Mouse (Mus musculus) midbrain, embryonic 14.5 days (tissue): ENCODE measurements around the gene Nudcd3. TPM values are rescaled to one million over a fixed set of nuclear protein-coding genes. Genes with fewer than 3 reads are reported as not detected.

Source experiments
- ATAC-seq: fragments of 200-750 bp; cut with Nextera tagmentation; 2 replicates; pipeline ENCODE4 v1.8.0; 2017; ENCODE audit warnings: moderate number of reproducible peaks, moderate library complexity; ENCODE audit not compliant: low FRiP score, low TSS enrichment
- DNase-seq: peaks from one replicate; pipeline ENCODE4 v3.0.0-alpha.2; 2015
- H3K27ac ChIP-seq: fragments of 300-500 bp; sonication (generic); replicated peaks from 2 replicates; pipeline ENCODE4 v1.5.1; 2014; ENCODE audit warnings: mild to moderate bottlenecking, low read depth, low read length, moderate library complexity
- H3K27me3 ChIP-seq: fragments of 300-500 bp; sonication (generic); 2 replicates; pipeline ENCODE4 v1.6.1; 2014; ENCODE audit warnings: low read length, control low read depth, mixed read lengths; ENCODE audit not compliant: control insufficient read depth, insufficient read depth
- H3K36me3 ChIP-seq: fragments of 300-500 bp; sonication (generic); 2 replicates; pipeline ENCODE4 v1.6.1; 2014; ENCODE audit warnings: low read length, control low read depth; ENCODE audit not compliant: control insufficient read depth, insufficient read depth
- H3K4me1 ChIP-seq: fragments of 300-500 bp; sonication (generic); 2 replicates; pipeline ENCODE4 v1.6.1; 2014; ENCODE audit warnings: mild to moderate bottlenecking, antibody characterized with exemption, low read length, control low read depth; ENCODE audit not compliant: control insufficient read depth, insufficient read depth
- H3K4me2 ChIP-seq: fragments of 300-500 bp; sonication (generic); 2 replicates; pipeline ENCODE4 v1.6.1; 2014; ENCODE audit warnings: mild to moderate bottlenecking, low read length, moderate library complexity
- H3K4me3 ChIP-seq: fragments of 300-500 bp; sonication (generic); replicated peaks from 2 replicates; pipeline ENCODE4 v1.5.1; 2014; ENCODE audit warnings: low read depth, low read length
- H3K9ac ChIP-seq: fragments of 300-500 bp; sonication (generic); replicated peaks from 2 replicates; pipeline ENCODE4 v1.6.1; 2014; ENCODE audit warnings: mild to moderate bottlenecking, low read length, moderate library complexity
- H3K9me3 ChIP-seq: fragments of 300-500 bp; sonication (generic); 2 replicates; pipeline ENCODE4 v1.6.1; 2016; ENCODE audit warnings: low read length, control low read depth, mixed read lengths; ENCODE audit not compliant: control insufficient read depth
- WGBS: fragments of 180-500 bp; shearing (Covaris S2); extraction: QIAGEN DNeasy Blood & Tissue Kit; methylation state at CpG from one replicate; pipeline ENCODE4 v1.1.7; 2014; 5-methylcytosine and 5-hydroxymethylcytosine counted together
- polyA plus RNA-seq: library from polyadenylated mRNA; unstranded; fragments of >200 nt; fragmentation: Nextera tagmentation; extraction: Ambion mirVana; gene quantifications from 2 replicates; pipeline ENCODE4 v1.2.1, GENCODE M21; 2014

Gene Nudcd3
- polyA plus RNA-seq, 1 experiment from 2014 or later = 57.8 TPM

GRCm38 (mm10) chr11:6123605-6124120, 76.6 kb downstream of the Nudcd3 start:
- Histone ChIP-seq H3K27me3 (no peaks in the 10 kb centered on the region), H3K4me1 (no peaks in the 10 kb centered on the region), H3K9ac (no peak overlapping the region), H3K36me3 (peaks cover 26% of the 10 kb centered on the region), H3K9me3 (no peaks in the 10 kb centered on the region), H3K4me3 (no peak overlapping the region), H3K4me2 (no peak overlapping the region), H3K27ac (no peak overlapping the region)
- WGBS = 95% methylated on average over 1 of the region's 1 CpGs
- no peak for DNase-seq
- no peak for ATAC-seq

- ATAC-seq (no peak), DNase-seq (no peak)
- no peak overlapping the region for H3K4me2 ChIP-seq
- no peak overlapping the region for H3K27ac ChIP-seq
- no peak overlapping the region for H3K4me3 ChIP-seq
- peaks cover 32% of the 10 kb centered on the region for H3K36me3 ChIP-seq
- H3K9me3 ChIP-seq = no peaks in the 10 kb centered on the region
- WGBS = 97% methylated on average over 5 of the region's 5 CpGs
- H3K4me1 ChIP-seq = no peaks in the 10 kb centered on the region
- no peak overlapping the region for H3K9ac ChIP-seq
- H3K27me3 ChIP-seq = no peaks in the 10 kb centered on the region
These were observed 77.6 kb downstream of the Nudcd3 start for GRCm38 (mm10) chr11:6122631-6123030.

GRCm38 (mm10) chr11:6120596-6120995, 79.6 kb downstream of the Nudcd3 start:
- H3K9ac ChIP-seq = no peak overlapping the region

GRCm38 (mm10) chr11:6120001-6120400, 80.2 kb downstream of the Nudcd3 start:
- H3K27ac ChIP-seq = no peak overlapping the region
- 95% methylated on average over 6 of the region's 6 CpGs for WGBS
- no peaks in the 10 kb centered on the region for H3K4me1 ChIP-seq
- H3K9ac ChIP-seq = no peak overlapping the region
- no peak overlapping the region for H3K4me3 ChIP-seq
- H3K36me3 ChIP-seq = peaks cover 29% of the 10 kb centered on the region
- H3K9me3 ChIP-seq = no peaks in the 10 kb centered on the region
- ATAC-seq (no peak), DNase-seq (no peak)
- no peaks in the 10 kb centered on the region for H3K27me3 ChIP-seq
- H3K4me2 ChIP-seq = no peak overlapping the region

More at GRCm38 (mm10) chr11:6120596-6120995, 79.6 kb downstream of the Nudcd3 start:
- no peaks in the 10 kb centered on the region for H3K9me3 ChIP-seq
- ATAC-seq (no peak), DNase-seq (no peak)
- H3K4me2 ChIP-seq = no peak overlapping the region
- no peaks in the 10 kb centered on the region for H3K27me3 ChIP-seq
- H3K4me3 ChIP-seq = no peak overlapping the region
- peaks cover 32% of the 10 kb centered on the region for H3K36me3 ChIP-seq
- WGBS = 82% methylated on average over 11 of the region's 11 CpGs
- H3K4me1 ChIP-seq = no peaks in the 10 kb centered on the region
- no peak overlapping the region for H3K27ac ChIP-seq

GRCm38 (mm10) chr11:6119312-6119711, 80.9 kb downstream of the Nudcd3 start:
- no peak overlapping the region for H3K9ac ChIP-seq
- WGBS = 94% methylated on average over 11 of the region's 11 CpGs
- no peak overlapping the region for H3K27ac ChIP-seq
- no peaks in the 10 kb centered on the region for H3K9me3 ChIP-seq
- H3K4me2 ChIP-seq = no peak overlapping the region
- no peaks in the 10 kb centered on the region for H3K27me3 ChIP-seq
- H3K36me3 ChIP-seq = peaks cover 28% of the 10 kb centered on the region
- DNase-seq (no peak), ATAC-seq (no peak)
- no peak overlapping the region for H3K4me3 ChIP-seq
- H3K4me1 ChIP-seq = no peaks in the 10 kb centered on the region

GRCm38 (mm10) chr11:6117956-6118355, 82.3 kb downstream of the Nudcd3 start:
- Histone ChIP-seq H3K9me3 (no peaks in the 10 kb centered on the region), H3K27me3 (no peaks in the 10 kb centered on the region), H3K4me1 (no peaks in the 10 kb centered on the region), H3K4me2 (no peak overlapping the region), H3K9ac (no peak overlapping the region), H3K27ac (no peak overlapping the region), H3K36me3 (peaks cover 30% of the 10 kb centered on the region), H3K4me3 (no peak overlapping the region)
- 96% methylated on average over 2 of the region's 2 CpGs for WGBS
- DNase-seq (no peak), ATAC-seq (no peak)

- no peak for DNase-seq
- no peaks in the 10 kb centered on the region for H3K27me3 ChIP-seq
- H3K9me3 ChIP-seq = no peaks in the 10 kb centered on the region
- 96% methylated on average over 5 of the region's 5 CpGs for WGBS
- H3K4me3 ChIP-seq = no peak overlapping the region
- no peak for ATAC-seq
- no peak overlapping the region for H3K4me2 ChIP-seq
- no peak overlapping the region for H3K9ac ChIP-seq
- H3K4me1 ChIP-seq = no peaks in the 10 kb centered on the region
- peaks cover 65% of the 10 kb centered on the region for H3K36me3 ChIP-seq
- H3K27ac ChIP-seq = no peak overlapping the region
These were observed 88.3 kb downstream of the Nudcd3 start for GRCm38 (mm10) chr11:6111734-6112484.

GRCm38 (mm10) chr11:6109990-6110389, 90.2 kb downstream of the Nudcd3 start:
- Histone ChIP-seq H3K4me1 (no peaks in the 10 kb centered on the region), H3K27me3 (no peaks in the 10 kb centered on the region), H3K27ac (no peak overlapping the region), H3K4me3 (no peak overlapping the region), H3K9ac (no peak overlapping the region), H3K36me3 (peaks cover 77% of the 10 kb centered on the region), H3K4me2 (no peak overlapping the region), H3K9me3 (no peaks in the 10 kb centered on the region)
- no peak for ATAC-seq
- no peak for DNase-seq

- 91% methylated on average over 5 of the region's 5 CpGs for WGBS
- Histone ChIP-seq H3K4me2 (no peak overlapping the region), H3K27me3 (no peaks in the 10 kb centered on the region), H3K9ac (no peak overlapping the region), H3K4me3 (no peak overlapping the region), H3K4me1 (no peaks in the 10 kb centered on the region), H3K27ac (no peak overlapping the region), H3K9me3 (no peaks in the 10 kb centered on the region), H3K36me3 (peaks cover 86% of the 10 kb centered on the region)
- DNase-seq (no peak), ATAC-seq (no peak)
These were observed 91.9 kb downstream of the Nudcd3 start for GRCm38 (mm10) chr11:6108296-6108695.
